Mouse (Mus musculus): ENCODE measurements around the gene Srgap2. TPM values are rescaled to one million over a fixed set of nuclear protein-coding genes. Genes with fewer than 3 reads are reported as not detected.
"Not testable (repeated sequence)": the region's sequence is repeated elsewhere in the genome, so short reads cannot be mapped to it uniquely, and the experiment has no call there.

Gene Srgap2
- polyA plus RNA-seq (2016; fragmentation: Nextera tagmentation; extraction: Ambion mirVana) = 18.6 and 24.3 TPM in 2 replicates

DNA sequence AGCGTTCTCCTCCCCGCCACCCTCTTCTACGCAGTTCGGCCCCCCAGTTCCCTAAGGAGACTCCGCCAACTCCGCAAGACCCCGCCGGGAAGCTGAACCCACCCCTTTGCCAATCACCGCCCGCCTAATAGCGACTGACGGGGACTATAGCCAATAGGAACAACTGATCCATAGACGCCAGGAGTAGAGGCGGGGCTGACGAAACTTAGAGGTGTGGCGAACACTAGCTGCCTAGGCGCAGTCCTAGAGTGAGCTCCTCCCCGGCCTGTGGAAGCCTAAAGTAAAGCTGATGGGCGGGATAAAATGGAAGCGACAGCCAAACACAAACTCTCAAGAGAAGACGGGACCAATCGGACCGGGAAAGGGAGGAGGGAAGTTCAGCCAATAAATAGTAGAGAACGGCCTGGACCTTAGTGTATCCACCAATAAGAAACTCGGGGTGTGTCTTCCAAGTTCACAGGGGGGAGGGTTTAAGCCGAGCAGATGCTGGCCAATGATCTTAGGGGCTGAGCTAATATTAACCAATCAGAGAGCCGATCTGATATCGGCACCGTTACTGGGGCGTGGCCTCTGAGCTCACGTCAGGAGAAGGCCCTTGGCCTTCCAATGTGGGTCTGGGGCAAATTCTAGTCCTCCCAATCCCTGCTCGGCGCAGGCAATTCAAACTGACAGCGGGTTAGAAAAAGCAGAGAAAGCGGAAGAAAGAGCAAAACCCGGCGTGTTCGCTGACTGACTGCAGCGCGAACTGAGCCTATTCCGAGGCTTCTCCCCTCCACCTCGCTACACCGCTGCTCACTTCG, at the start of gene Srgap2, which contains the start of gene Fam72a:
Gene Srgap2, minus strand, starts transcription at position 72 of the 800 bp plus-strand sequence.
Gene Fam72a, plus strand, starts transcription at position 623 of the 800 bp plus-strand sequence.
- H3K4me2 ChIP-seq = peak within 1 kb of the TSS; percentile 90

DNA sequence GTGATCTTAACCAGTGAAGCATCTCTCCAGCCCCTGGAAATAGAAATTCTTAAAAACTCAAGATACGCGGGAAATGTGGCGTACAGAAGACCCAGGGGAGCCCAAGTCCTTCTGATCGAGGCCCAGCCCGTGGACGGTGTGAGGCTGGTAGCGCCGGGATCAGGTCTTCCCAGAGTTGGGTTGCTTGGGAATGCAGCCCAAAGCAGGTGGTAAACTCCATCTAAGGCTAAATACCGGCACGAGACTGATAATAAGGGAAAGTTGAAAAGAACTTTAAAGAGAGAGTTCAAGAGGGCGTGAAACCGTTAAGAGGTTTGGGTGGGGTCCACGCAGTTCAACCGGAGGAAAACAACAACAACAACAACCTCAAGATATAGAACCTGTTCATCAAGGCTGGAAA, 46.6 kb upstream of the Srgap2 start:
- H3K4me2 ChIP-seq = no peak overlapping the region
- 85% methylated on average over 14 of the region's 14 CpGs for WGBS
- H3K4me1 ChIP-seq (replicated peaks) = 0 out of 2 replicates have a peak, but pooled peaks cover 2% of the 10 kb centered on the region
- H3K36me3 ChIP-seq = no peaks in the 10 kb centered on the region
- no peak overlapping the region for H3K27ac ChIP-seq (ENCODE audit: poor library complexity, severe bottlenecking)
- no peak overlapping the region for H3K9ac ChIP-seq
- no peak overlapping the region for H3K4me3 ChIP-seq
- no peaks in the 10 kb centered on the region for H3K27me3 ChIP-seq (replicated peaks)
- no peaks in the 10 kb centered on the region for H3K9me3 ChIP-seq (replicated peaks)
- ATAC-seq (ENCODE audit: insufficient number of reproducible peaks, low FRiP score) = peak; percentile 92

More for the DNA sequence above, at the start of gene Srgap2, which contains the start of gene Fam72a:
- Histone ChIP-seq H3K9me3 (replicated peaks) (no peaks in the 10 kb centered on the region), H3K4me3 (peak within 1 kb of the TSS; percentile 76), H3K4me1 (replicated peaks) (peaks cover 35% of the 10 kb centered on the region), H3K27me3 (replicated peaks) (no peaks in the 10 kb centered on the region), H3K9ac (peak within 1 kb of the TSS; percentile 91), H3K27ac (ENCODE audit: poor library complexity, severe bottlenecking) (peak within 1 kb of the TSS; percentile 94), H3K36me3 (no peaks in the 10 kb centered on the region)
- under 1% methylated on average over 44 of the region's 44 CpGs for WGBS
- peak; percentile 96 for ATAC-seq (ENCODE audit: insufficient number of reproducible peaks, low FRiP score)

- Histone ChIP-seq H3K27ac (ENCODE audit: poor library complexity, severe bottlenecking) (no peak overlapping the region), H3K4me2 (no peak overlapping the region), H3K27me3 (replicated peaks) (no peaks in the 10 kb centered on the region), H3K36me3 (no peaks in the 10 kb centered on the region), H3K4me1 (replicated peaks) (0 out of 2 replicates have a peak, but pooled peaks cover 2% of the 10 kb centered on the region), H3K9me3 (replicated peaks) (no peaks in the 10 kb centered on the region), H3K4me3 (no peak overlapping the region), H3K9ac (no peak overlapping the region)
- no peak for ATAC-seq (ENCODE audit: insufficient number of reproducible peaks, low FRiP score)
- WGBS = 94% methylated on average over 4 of the region's 4 CpGs
These were observed 43.2 kb upstream of the Srgap2 start for GRCm38 (mm10) chr1:131570391-131570790.

- no peak overlapping the region for H3K4me2 ChIP-seq
- H3K4me1 ChIP-seq (replicated peaks) = 0 out of 2 replicates have a peak, but pooled peaks cover 2% of the 10 kb centered on the region
- H3K27ac ChIP-seq (ENCODE audit: poor library complexity, severe bottlenecking) = no peak overlapping the region
- H3K36me3 ChIP-seq = no peaks in the 10 kb centered on the region
- no peak for ATAC-seq (ENCODE audit: insufficient number of reproducible peaks, low FRiP score)
- H3K9ac ChIP-seq = no peak overlapping the region
- no peaks in the 10 kb centered on the region for H3K9me3 ChIP-seq (replicated peaks)
- H3K4me3 ChIP-seq = no peak overlapping the region
- 58% methylated on average over 6 of the region's 6 CpGs for WGBS
- H3K27me3 ChIP-seq (replicated peaks) = no peaks in the 10 kb centered on the region
These were observed 42.6 kb upstream of the Srgap2 start for GRCm38 (mm10) chr1:131569721-131570120.

GRCm38 (mm10) chr1:131566056-131566455, 38.9 kb upstream of the Srgap2 start:
- not testable (repeated sequence) for H3K4me3 ChIP-seq; ATAC-seq (ENCODE audit: insufficient number of reproducible peaks, low FRiP score); H3K27ac ChIP-seq (ENCODE audit: poor library complexity, severe bottlenecking); H3K9me3 ChIP-seq (replicated peaks); H3K36me3 ChIP-seq; H3K9ac ChIP-seq; H3K4me1 ChIP-seq (replicated peaks); H3K27me3 ChIP-seq (replicated peaks)
- 38% methylated on average over 11 of the region's 11 CpGs for WGBS
- peak overlapping the region; percentile 30; the same call in 1 of the 2 replicates for H3K4me2 ChIP-seq

- Histone ChIP-seq H3K4me3 (no peak overlapping the region), H3K27ac (ENCODE audit: poor library complexity, severe bottlenecking) (no peak overlapping the region), H3K9ac (no peak overlapping the region), H3K27me3 (replicated peaks) (no peaks in the 10 kb centered on the region), H3K4me1 (replicated peaks) (no peaks in the 10 kb centered on the region), H3K36me3 (no peaks in the 10 kb centered on the region), H3K4me2 (no peak overlapping the region), H3K9me3 (replicated peaks) (0 out of 2 replicates have a peak, but pooled peaks cover 3% of the 10 kb centered on the region)
- WGBS = 85% methylated on average over 2 of the region's 2 CpGs
- ATAC-seq (ENCODE audit: insufficient number of reproducible peaks, low FRiP score) = no peak
These were observed 34.9 kb upstream of the Srgap2 start for GRCm38 (mm10) chr1:131562081-131562480.

DNA sequence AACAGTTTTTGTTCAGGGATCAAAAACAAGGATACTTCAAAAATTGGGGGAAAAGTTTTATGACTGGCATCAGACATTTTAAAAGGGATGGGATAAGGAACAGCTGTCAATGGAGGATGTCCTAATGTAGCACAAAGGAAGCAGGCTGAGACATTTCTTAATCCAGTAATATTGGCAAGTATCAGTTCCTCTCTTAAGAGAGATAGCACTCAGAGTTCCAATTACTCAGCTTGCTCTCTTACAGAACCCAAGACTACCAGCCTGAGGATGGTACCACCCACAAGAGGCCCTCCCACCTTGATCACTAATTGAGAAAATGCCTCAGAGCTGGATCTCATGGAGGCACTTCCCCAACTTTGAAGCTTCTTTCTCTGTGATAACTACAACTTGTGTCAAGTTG, 33.3 kb upstream of the Srgap2 start:
- H3K9me3 ChIP-seq (replicated peaks) = 0 out of 2 replicates have a peak, but pooled peaks cover 3% of the 10 kb centered on the region
- no peak for ATAC-seq (ENCODE audit: insufficient number of reproducible peaks, low FRiP score)

DNA sequence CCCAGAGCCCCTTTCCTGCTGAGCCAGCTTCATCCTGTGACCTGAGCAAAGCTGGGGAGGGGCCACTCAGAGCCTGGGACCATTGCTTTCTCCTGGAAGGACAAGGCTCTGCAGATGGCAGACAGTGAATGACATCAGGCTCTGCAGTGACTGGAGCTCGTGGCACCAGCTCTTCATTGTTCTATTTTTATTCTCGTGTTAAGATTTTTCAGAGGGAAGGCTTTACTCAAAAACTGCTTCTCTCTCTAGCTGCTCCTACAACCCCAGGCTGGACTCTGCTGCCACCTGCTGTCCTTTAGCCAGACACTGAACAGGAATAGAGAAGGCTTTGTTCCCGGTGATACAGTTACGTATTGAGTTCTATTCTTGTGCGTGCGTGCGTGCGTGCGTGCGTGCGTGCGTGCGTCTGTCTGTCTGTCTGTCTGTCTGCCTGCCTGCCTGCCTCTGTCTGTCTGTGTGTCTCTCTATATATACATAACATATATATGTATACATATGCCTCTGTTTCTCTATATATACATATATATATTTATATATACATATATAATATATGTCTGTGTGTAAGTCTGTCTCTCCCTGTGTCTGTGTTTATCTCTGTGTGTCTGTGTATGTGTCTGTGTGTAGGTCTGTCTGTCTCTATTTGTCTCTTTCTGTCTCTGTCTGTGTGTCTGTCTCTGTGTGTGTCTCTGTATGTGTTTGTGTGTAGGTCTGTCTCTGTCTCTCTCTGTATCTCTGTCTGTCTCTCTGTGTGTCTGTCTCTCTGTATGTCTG, 28.1 kb upstream of the Srgap2 start:
- H3K9me3 ChIP-seq (replicated peaks) = no peaks in the 10 kb centered on the region
- ATAC-seq (ENCODE audit: insufficient number of reproducible peaks, low FRiP score) = peak; percentile 67
- H3K9ac ChIP-seq = 0 out of 2 replicates have a peak overlapping the region, but pooled peaks have one; percentile 15

More for the DNA sequence above, 33.3 kb upstream of the Srgap2 start:
- Histone ChIP-seq H3K27me3 (replicated peaks) (no peaks in the 10 kb centered on the region), H3K4me1 (replicated peaks) (no peaks in the 10 kb centered on the region), H3K4me2 (no peak overlapping the region), H3K36me3 (no peaks in the 10 kb centered on the region), H3K4me3 (no peak overlapping the region), H3K9ac (no peak overlapping the region), H3K27ac (ENCODE audit: poor library complexity, severe bottlenecking) (no peak overlapping the region)

DNA sequence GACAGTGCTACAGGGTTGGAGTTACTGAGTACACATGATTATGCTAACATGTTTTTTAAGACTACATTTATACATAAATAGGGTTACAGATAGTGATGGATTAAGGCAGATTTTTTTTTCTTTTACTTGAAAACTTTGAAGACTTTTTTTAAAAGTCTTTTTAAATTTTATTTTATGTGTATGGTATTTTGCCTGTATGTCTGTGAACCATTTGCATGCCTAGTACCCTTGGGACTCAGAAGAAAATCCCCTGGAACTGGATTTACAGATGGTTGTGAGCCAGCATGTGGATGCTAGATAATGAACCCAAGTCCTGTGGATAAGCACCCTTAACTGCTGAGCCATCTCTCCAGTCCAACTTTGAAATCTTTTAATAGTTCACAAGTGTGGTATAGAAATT, 26.3 kb upstream of the Srgap2 start:
- no peak for ATAC-seq (ENCODE audit: insufficient number of reproducible peaks, low FRiP score)
- Histone ChIP-seq H3K4me2 (no peak overlapping the region), H3K36me3 (no peaks in the 10 kb centered on the region)

More for the DNA sequence above, 28.1 kb upstream of the Srgap2 start:
- H3K27ac ChIP-seq (ENCODE audit: poor library complexity, severe bottlenecking) = peak overlapping the region; percentile 71
- no peaks in the 10 kb centered on the region for H3K36me3 ChIP-seq
- 15% methylated on average over 13 of the region's 13 CpGs for WGBS
- H3K27me3 ChIP-seq (replicated peaks) = no peaks in the 10 kb centered on the region
- peak overlapping the region; percentile 50 for H3K4me2 ChIP-seq
- H3K4me3 ChIP-seq = no peak overlapping the region
- H3K4me1 ChIP-seq (replicated peaks) = peaks cover 5% of the 10 kb centered on the region

GRCm38 (mm10) chr1:131551956-131552355, 24.8 kb upstream of the Srgap2 start:
- H3K4me2 ChIP-seq = no peak overlapping the region
- WGBS = 88% methylated on average over 2 of the region's 2 CpGs
- H3K27ac ChIP-seq (ENCODE audit: poor library complexity, severe bottlenecking) = no peak overlapping the region
- ATAC-seq (ENCODE audit: insufficient number of reproducible peaks, low FRiP score) = no peak
- H3K27me3 ChIP-seq (replicated peaks) = no peaks in the 10 kb centered on the region
- no peaks in the 10 kb centered on the region for H3K36me3 ChIP-seq
- H3K4me3 ChIP-seq = no peak overlapping the region
- peaks cover 11% of the 10 kb centered on the region for H3K4me1 ChIP-seq (replicated peaks)
- H3K9ac ChIP-seq = no peak overlapping the region
- no peaks in the 10 kb centered on the region for H3K9me3 ChIP-seq (replicated peaks)

More for the DNA sequence above, 26.3 kb upstream of the Srgap2 start:
- Histone ChIP-seq H3K4me1 (replicated peaks) (peaks cover 11% of the 10 kb centered on the region), H3K9me3 (replicated peaks) (no peaks in the 10 kb centered on the region), H3K27me3 (replicated peaks) (no peaks in the 10 kb centered on the region), H3K4me3 (no peak overlapping the region), H3K27ac (ENCODE audit: poor library complexity, severe bottlenecking) (no peak overlapping the region), H3K9ac (no peak overlapping the region)

Data from heart, embryonic 12.5 days (tissue).